Mouse (Mus musculus) MEL (cell line): ENCODE data around the gene Hoxb5. TPM values are rescaled to one million over a fixed set of nuclear protein-coding genes. Genes with fewer than 3 reads are reported as not detected.

Experiments
- DNase-seq: peaks from one replicate; pipeline ENCODE4 v3.0.0; 2011; ENCODE audit warnings: low read depth, low spot score
- H3K27ac ChIP-seq: 2 replicates; pipeline ENCODE4 v1.5.1; 2012; ENCODE audit warnings: low read depth, mild to moderate bottlenecking, control low read depth, low read length, moderate library complexity; ENCODE audit not compliant: control insufficient read depth
- H3K27me3 ChIP-seq, 2 experiments: fragments of 150-350 bp in 1 of 2; sonication (generic) in 1 of 2; 2 replicates each; pipeline ENCODE4 v1.6.1; 2012; ENCODE audit warnings: low read length in 2 of 2, mild to moderate bottlenecking in 2 of 2, improper control_type of control experiment in 1 of 2, moderate library complexity in 1 of 2; ENCODE audit not compliant: insufficient read depth in 2 of 2, control insufficient read depth in 1 of 2
- H3K36me3 ChIP-seq, 2 experiments: 2 replicates each; pipeline ENCODE4 v1.6.1; 2012 to 2014; ENCODE audit warnings: low read length in 2 of 2, improper control_type of control experiment in 1 of 2, inconsistent platforms in 1 of 2, mild to moderate bottlenecking in 1 of 2; ENCODE audit not compliant: insufficient read depth in 2 of 2, control insufficient read depth in 1 of 2
- H3K4me1 ChIP-seq, 2 experiments: fragments of 150-350 bp in 1 of 2; sonication (generic) in 1 of 2; 2 replicates each; pipeline ENCODE4 v1.6.1; 2012; ENCODE audit warnings: low read length in 2 of 2, improper control_type of control experiment in 1 of 2, mild to moderate bottlenecking in 1 of 2; ENCODE audit not compliant: insufficient read depth in 2 of 2, control insufficient read depth in 1 of 2
- H3K4me3 ChIP-seq, 2 experiments: fragments of 150-350 bp in 1 of 2; sonication (generic) in 1 of 2; 2 replicates each; pipeline ENCODE4 v1.5.1; 2012; ENCODE audit warnings: low read depth in 2 of 2, low read length in 2 of 2, mild to moderate bottlenecking in 2 of 2, moderate library complexity in 2 of 2, control low read depth in 1 of 2, improper control_type of control experiment in 1 of 2; ENCODE audit not compliant: control insufficient read depth in 1 of 2, insufficient read depth in 1 of 2
- H3K79me2 ChIP-seq: 2 replicates; pipeline ENCODE4 v1.6.1; 2012; ENCODE audit warnings: mild to moderate bottlenecking, low read length, moderate library complexity; ENCODE audit not compliant: control insufficient read depth, poor library complexity, insufficient read depth
- H3K9ac ChIP-seq: 2 replicates; pipeline ENCODE4 v1.6.1; 2012; ENCODE audit warnings: low read depth, mild to moderate bottlenecking, control low read depth, low read length, moderate library complexity; ENCODE audit not compliant: control insufficient read depth, poor library complexity, severe bottlenecking
- H3K9me3 ChIP-seq: fragments of 150-350 bp; sonication (generic); replicated peaks from 2 replicates; pipeline ENCODE4 v1.6.1; 2012; ENCODE audit warnings: mild to moderate bottlenecking, low read length, improper control_type of control experiment, moderate library complexity; ENCODE audit not compliant: insufficient read depth
- BHLHE40 ChIP-seq: IDR thresholded peaks from 2 replicates; pipeline ENCODE4 v1.6.1; 2012; ENCODE audit warnings: low read depth, mild to moderate bottlenecking, inconsistent platforms, low read length, improper control_type of control experiment, borderline replicate concordance
- CTCF ChIP-seq, 3 experiments: IDR thresholded peaks in 2 of 3; conservative IDR thresholded peaks in 1 of 3; 2 replicates each; pipeline ENCODE4 v1.5.1; 2011 to 2012; ENCODE audit warnings: low read length in 3 of 3, low read depth in 2 of 3, mild to moderate bottlenecking in 2 of 3, improper control_type of control experiment in 1 of 3, inconsistent platforms in 1 of 3, mixed read lengths in 1 of 3, moderate library complexity in 1 of 3; ENCODE audit not compliant: control insufficient read depth in 1 of 3, insufficient read depth in 1 of 3, poor library complexity in 1 of 3, severe bottlenecking in 1 of 3
- EP300 ChIP-seq, 2 experiments: IDR thresholded peaks; 2 replicates each; pipeline ENCODE4 v1.6.1; 2011; ENCODE audit warnings: improper control_type of control experiment in 2 of 2, low read length in 2 of 2, low read depth in 1 of 2, mild to moderate bottlenecking in 1 of 2
- ETS1 ChIP-seq: IDR thresholded peaks from 2 replicates; pipeline ENCODE4 v1.6.1; 2012; ENCODE audit warnings: low read depth, mild to moderate bottlenecking, inconsistent platforms, low read length, improper control_type of control experiment, moderate library complexity
- JUND ChIP-seq: IDR thresholded peaks from 2 replicates; pipeline ENCODE4 v1.6.1; 2011; ENCODE audit warnings: low read depth, mild to moderate bottlenecking, improper control_type of control experiment, low read length
- MAFK ChIP-seq: IDR thresholded peaks from 2 replicates; pipeline ENCODE4 v1.6.1; 2011; ENCODE audit warnings: low read depth, mild to moderate bottlenecking, low read length, improper control_type of control experiment, borderline replicate concordance
- MAX ChIP-seq: IDR thresholded peaks from 2 replicates; pipeline ENCODE4 v1.6.1; 2011; ENCODE audit warnings: low read length, improper control_type of control experiment
- MEF2A ChIP-seq: IDR thresholded peaks from 2 replicates; pipeline ENCODE4 v1.6.1; 2014; ENCODE audit warnings: low read depth, mild to moderate bottlenecking, inconsistent platforms, low read length, improper control_type of control experiment; ENCODE audit not compliant: poor library complexity, insufficient replicate concordance, severe bottlenecking; ENCODE audit errors: extremely low read depth
- MYC ChIP-seq: IDR thresholded peaks from 2 replicates; pipeline ENCODE4 v1.6.1; 2011; ENCODE audit warnings: low read depth, mild to moderate bottlenecking, low read length, improper control_type of control experiment, moderate library complexity
- NRF1 ChIP-seq: IDR thresholded peaks from 2 replicates; pipeline ENCODE4 v1.6.1; 2014; ENCODE audit warnings: low read depth, mild to moderate bottlenecking, inconsistent platforms, low read length, improper control_type of control experiment, moderate library complexity; ENCODE audit not compliant: poor library complexity, insufficient read depth, severe bottlenecking
- TBP ChIP-seq: IDR thresholded peaks from 2 replicates; pipeline ENCODE4 v1.8.0; 2011; ENCODE audit warnings: low read depth, low read length, improper control_type of control experiment
- USF1 ChIP-seq: IDR thresholded peaks from 2 replicates; pipeline ENCODE4 v1.6.1; 2014; ENCODE audit warnings: low read depth, mild to moderate bottlenecking, inconsistent platforms, low read length, improper control_type of control experiment, moderate library complexity
- ZKSCAN1 ChIP-seq: IDR thresholded peaks from 2 replicates; pipeline ENCODE4 v1.6.1; 2012; ENCODE audit warnings: low read depth, mild to moderate bottlenecking, inconsistent platforms, low read length, improper control_type of control experiment, moderate library complexity
- ZMIZ1 ChIP-seq: IDR thresholded peaks from 2 replicates; pipeline ENCODE4 v1.6.1; 2012; ENCODE audit warnings: low read depth, mild to moderate bottlenecking, inconsistent platforms, low read length, improper control_type of control experiment, moderate library complexity
- polyA plus RNA-seq, 2 experiments: library from polyadenylated mRNA; stranded (reverse) in 1 of 2; unstranded in 1 of 2; fragments of >175 nt in 1 of 2; fragments of >200 nt in 1 of 2; gene quantifications; 2 replicates each; pipeline versions ENCODE4 v1.2.1 to v1.2.4; 2012; ENCODE audit warnings: low replicate concordance in 2 of 2, low read depth in 1 of 2; ENCODE audit not compliant: insufficient read length in 2 of 2, insufficient read depth in 1 of 2, missing spikeins in 1 of 2
- total RNA-seq: library from RNA; depleted of rRNA; stranded (reverse); fragments of 300-350 nt; gene quantifications from 2 replicates; pipeline ENCODE4 v1.2.3, GENCODE M21; 2012

The Hoxb5 gene
- total and polyA plus RNA-seq, 3 experiments: not detected

DNA sequence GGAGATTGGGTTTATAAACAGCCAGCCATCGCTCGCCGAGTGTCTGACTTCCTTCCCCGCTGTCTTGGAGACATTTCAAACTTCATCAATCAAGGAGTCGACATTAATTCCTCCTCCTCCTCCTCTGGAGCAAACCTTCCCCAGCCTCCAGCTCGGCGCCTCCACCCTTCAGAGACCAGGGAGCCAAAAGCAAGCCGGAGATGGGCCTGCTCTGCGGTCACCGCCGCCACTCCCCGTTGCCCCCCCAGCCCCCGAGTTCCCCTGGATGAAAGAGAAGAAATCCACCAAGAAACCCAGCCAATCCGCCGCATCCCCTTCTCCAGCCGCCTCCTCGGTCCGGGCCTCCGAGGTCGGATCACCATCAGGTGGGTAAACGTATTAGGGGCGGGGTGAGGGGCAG lies 48.7 kb downstream of the Hoxb5 start:
- Histone ChIP-seq H3K4me1 (no peaks in the 10 kb centered on the region), H3K4me3 (no peak overlapping the region), H3K27me3 (peaks cover 0 to 4% of the 10 kb centered on the region in 2 experiments; a peak in 2 of 4 replicates), H3K27ac (no peak overlapping the region), H3K9me3 (no peaks in the 10 kb centered on the region), H3K79me2 (no peaks in the 10 kb centered on the region), H3K9ac (no peak overlapping the region), H3K36me3 (no peaks in the 10 kb centered on the region)
- TF ChIP-seq ZMIZ1 (no peak), MYC (no peak), BHLHE40 (no peak), MAFK (no peak), NRF1 (no peak), ZKSCAN1 (no peak), ETS1 (no peak), MEF2A (no peak), MAX (no peak), EP300 (IDR thresholded peaks at IDR 0.05; ENCODE audit: low read depth in 1 of 2, low read length in 2 of 2) (no peak)
- no peak for DNase-seq

DNA sequence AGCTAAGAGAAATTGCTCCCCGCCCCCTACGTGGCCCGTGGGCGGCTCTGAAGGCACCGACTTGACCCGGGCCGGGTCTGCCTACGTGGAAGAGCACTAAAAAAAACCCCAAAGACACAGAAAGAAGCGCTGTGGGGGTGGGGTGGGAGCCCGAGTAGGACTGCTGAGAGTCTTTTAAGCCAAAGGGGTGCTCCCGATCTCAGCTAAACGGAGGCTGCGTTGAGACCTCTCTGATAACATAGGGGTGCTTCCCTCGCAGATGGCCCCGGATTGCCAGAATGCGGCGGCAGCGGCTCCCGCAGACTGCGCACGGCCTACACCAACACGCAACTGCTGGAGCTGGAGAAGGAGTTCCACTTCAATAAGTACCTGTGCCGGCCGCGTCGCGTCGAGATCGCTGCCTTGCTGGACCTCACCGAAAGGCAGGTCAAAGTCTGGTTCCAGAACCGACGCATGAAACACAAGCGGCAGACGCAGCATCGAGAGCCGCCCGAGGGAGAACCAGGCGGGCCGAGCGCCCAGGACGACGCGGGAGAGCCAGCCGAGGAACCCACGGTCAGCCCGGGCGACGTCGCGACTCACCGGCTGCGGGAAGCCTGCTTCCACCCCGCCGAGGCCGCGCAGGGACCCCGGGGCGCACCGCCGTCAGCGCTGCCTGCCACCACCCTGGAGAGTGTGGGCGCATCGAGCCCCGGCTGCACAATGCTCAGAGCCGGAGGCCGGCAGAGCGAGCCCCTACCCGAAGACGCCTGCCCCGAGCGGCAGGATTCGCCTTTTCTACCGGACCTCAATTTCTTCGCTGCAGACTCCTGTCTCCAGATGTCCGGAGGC lies 49.8 kb downstream of the Hoxb5 start:
- no peaks in the 10 kb centered on the region for H3K9me3 ChIP-seq
- H3K4me1 ChIP-seq: no peaks in the 10 kb centered on the region
- H3K36me3 ChIP-seq: no peaks in the 10 kb centered on the region
- no peak overlapping the region for H3K4me3 ChIP-seq
- peaks cover 4% of the 10 kb centered on the region in 2 experiments; a peak in 3 of 4 replicates for H3K27me3 ChIP-seq
- H3K79me2 ChIP-seq: no peaks in the 10 kb centered on the region
- no peak overlapping the region for H3K9ac ChIP-seq
- TF ChIP-seq JUND: no peak
- TF ChIP-seq TBP: no peak
- no peak for TF ChIP-seq USF1
- no peak for TF ChIP-seq ETS1
- TF ChIP-seq CTCF (IDR thresholded peaks at IDR 0.05 in 2 of 3, conservative IDR thresholded peaks at IDR 0.05 in 1 of 3; ENCODE audit: control insufficient read depth in 1 of 3, insufficient read depth in 1 of 3, low read depth in 2 of 3, low read length in 3 of 3, poor library complexity in 1 of 3, severe bottlenecking in 1 of 3): no peak
- no peak for TF ChIP-seq MAFK
- H3K27ac ChIP-seq: no peak overlapping the region
- DNase-seq: no peak
